Mouse (Mus musculus) small intestine, adult 2 months (tissue): ENCODE measurements at regions not wholly inside any gene's neighbourhood (a gene's known extent, or its start where the extent isn't known, plus 50 kb on each side); places are given as distances from the start of the nearest gene placed in this dataset.

ENCODE experiments used
- CTCF ChIP-seq: fragments of 200-500 bp; IDR thresholded peaks from 2 replicates; pipeline ENCODE4 v1.5.1; 2012; ENCODE audit warnings: low read depth, mild to moderate bottlenecking, control low read depth, inconsistent platforms, low read length, moderate library complexity, mixed read lengths; ENCODE audit not compliant: insufficient replicate concordance, insufficient read length; ENCODE audit errors: extremely low read depth
- POLR2A ChIP-seq: fragments of 200-500 bp; IDR thresholded peaks from 2 replicates; pipeline ENCODE4 v1.6.1; 2012; ENCODE audit warnings: low read depth, mild to moderate bottlenecking, control low read depth, inconsistent platforms, low read length, moderate library complexity

- no peak for TF ChIP-seq POLR2A
- TF ChIP-seq CTCF: no peak
Measured at GRCm38 (mm10) chr16:91172510-91172909, 52.7 kb upstream of the Olig2 start.
